Mouse (Mus musculus): Measurements from ENCODE around the gene Wee2.

DNA sequence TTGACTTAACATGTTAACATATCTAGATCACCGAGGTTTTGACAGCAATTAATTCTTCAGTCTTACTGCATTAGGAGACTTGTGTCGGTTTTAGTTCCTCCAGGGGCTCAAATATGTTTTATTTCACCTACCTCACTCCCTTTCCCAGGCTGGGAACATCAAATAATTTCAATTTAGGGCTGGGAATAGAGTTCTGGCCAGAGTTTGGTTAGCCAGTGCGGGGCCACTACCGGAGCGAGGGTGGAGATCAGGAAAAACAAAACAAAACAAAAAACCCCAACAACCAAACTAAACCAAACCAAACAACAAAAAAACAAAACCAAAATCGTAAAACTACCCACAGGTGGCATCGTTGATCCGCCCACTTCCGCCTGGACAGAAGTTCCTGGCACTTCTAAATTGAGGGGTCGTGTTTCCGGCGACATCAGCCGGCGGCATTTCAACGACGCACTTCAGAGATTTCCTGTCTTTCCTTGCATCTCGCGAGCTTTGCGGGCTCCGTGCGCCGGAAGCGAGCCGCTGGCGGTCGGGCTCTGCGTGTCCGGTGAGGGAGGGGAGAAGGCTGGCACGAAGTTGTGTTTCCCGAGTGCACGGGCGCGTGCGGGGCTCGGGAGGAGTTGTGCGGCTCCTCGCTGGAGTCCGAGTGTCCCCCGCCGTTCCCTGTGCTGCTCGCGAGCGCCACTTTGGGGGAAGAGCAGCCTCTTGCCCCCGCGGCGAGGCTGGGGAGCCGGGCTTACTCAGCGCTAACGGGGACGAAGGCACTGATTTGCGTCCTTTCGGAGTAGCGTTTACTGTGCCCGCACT, 32.2 kb downstream of the Wee2 start, which contains the start of gene Ssbp1:
- no peak for TF ChIP-seq CTCF (IDR thresholded peaks at IDR 0.05; ENCODE audit: low read depth, low read length)
- peak; percentile 92 for TF ChIP-seq POLR2A (IDR thresholded peaks at IDR 0.05; ENCODE audit: extremely low read depth, insufficient read depth, low read length)
